14 mouse cellular contexts compared by ENCODE assay signal in genomic region chr13:99030579-99031200, GRCm38 (mm10). TPM values are rescaled to one million over a fixed set of nuclear protein-coding genes. Genes with fewer than 3 reads are reported as not detected.
DNase-seq lines count a peak whose midpoint lies in the region; ATAC-seq lines count a peak whose summit lies in the region.
"Had no signal": no experiment of that assay in that cellular context is flagged by ENCODE, and none has a peak within 500 bp of the region (broad histone marks: within the 10 kb centered on the region; RNA-seq: fewer than 3 reads in every experiment).

No protein-coding gene starts in this region.

- peak overlapping the region; percentile 21 for H3K4me2 ChIP-seq in midbrain, embryonic 13.5 days (replicated peaks)
- H3K4me2 ChIP-seq: lung, embryonic 14.5 days had no signal

- peak; percentile 52 for ATAC-seq in granulocyte monocyte progenitor cell, adult 5-6 weeks (replicated peaks; ENCODE audit: poor library complexity, severe bottlenecking)
- ATAC-seq in midbrain, embryonic 13.5 days: no peak
- ATAC-seq: Patski had no signal

- H3K9me3 ChIP-seq in midbrain, embryonic 13.5 days: no peaks in the 10 kb centered on the region
- H3K9me3 ChIP-seq: heart, embryonic 10.5 days had no signal

- H3K4me3 ChIP-seq in midbrain, embryonic 13.5 days (replicated peaks): no peak overlapping the region
- H3K4me3 ChIP-seq: heart, embryonic 10.5 days had no signal

- H3K9ac ChIP-seq in midbrain, embryonic 13.5 days (replicated peaks): no peak overlapping the region
- H3K9ac ChIP-seq: lung, embryonic 14.5 days had no signal

- no peaks in the 10 kb centered on the region for H3K36me3 ChIP-seq in midbrain, embryonic 13.5 days
- H3K36me3 ChIP-seq: heart, embryonic 10.5 days had no signal

- DNase-seq in adrenal gland, adult 2 months: peak; percentile 23
- no peak for DNase-seq in adrenal gland, adult 18-20 months (ENCODE audit: low spot score in 2 of 2)
- DNase-seq in Muller cell, postnatal 12 days (ENCODE audit: inconsistent ontology term): peak; percentile 33
- no peak for DNase-seq in frontal cortex, postnatal 25 days (ENCODE audit: low spot score in 2 of 2)
- DNase-seq in layer of hippocampus, adult 9-11 months: no peak
- no peak for DNase-seq in urinary bladder, postnatal 36 days (ENCODE audit: low spot score in 2 of 2)
- DNase-seq: kidney, adult 11 months had no signal

- peaks cover 35% of the 10 kb centered on the region for H3K4me1 ChIP-seq in midbrain, embryonic 13.5 days (replicated peaks)

- peaks cover 9% of the 10 kb centered on the region for H3K27me3 ChIP-seq in midbrain, embryonic 13.5 days
- H3K27me3 ChIP-seq: Patski had no signal

- WGBS in midbrain, embryonic 13.5 days: 23% methylated on average over 15 of the region's 15 CpGs

- H3K27ac ChIP-seq in midbrain, embryonic 13.5 days: peak overlapping the region; percentile 76
- H3K27ac ChIP-seq: heart, embryonic 10.5 days had no signal

RNA-seq across cellular contexts. Expression of gene 1700024P04Rik, which starts 46.3 kb away (rescaled TPM):
- total RNA-seq in adrenal gland, adult 2 months (2021): not detected
- not detected in 2 replicates for polyA plus RNA-seq in adrenal gland, adult 2 months (2012; rRNA removed)
- total RNA-seq in adrenal gland, adult 18-20 months (2021): not detected
- total RNA-seq in granulocyte monocyte progenitor cell, adult 5-6 weeks (2014; fragmentation: Nextera tagmentation): not detected in 2 replicates
- total RNA-seq in granulocyte monocyte progenitor cell, adult 5-6 weeks (2017): not detected in 2 replicates
- not detected in 2 replicates for polyA plus RNA-seq in midbrain, embryonic 13.5 days (2015; fragmentation: Nextera tagmentation; extraction: Ambion mirVana)
- total RNA-seq: layer of hippocampus, postnatal 10 days had no signal
- polyA plus RNA-seq: heart, embryonic 10.5 days; lung, embryonic 14.5 days; Patski; spleen, adult 2 months had no signal

Comparison
In these comparisons a context has a peak if more than half of its experiments do, and no peak if none do; other contexts are left out.
1. DNase-seq: peak in adrenal gland, adult 2 months (single experiment) and Muller cell, postnatal 12 days (single experiment); none in adrenal gland, adult 18-20 months (0 of 2), frontal cortex, postnatal 25 days (0 of 2), layer of hippocampus, adult 9-11 months (single experiment) and urinary bladder, postnatal 36 days (0 of 2).